Mouse (Mus musculus): ENCODE measurements at regions not wholly inside any gene's neighbourhood (a gene's known extent, or its start where the extent isn't known, plus 50 kb on each side); places are given as distances from the start of the nearest gene placed in this dataset.

GRCm38 (mm10) chr12:119024063-119024462, 57.8 kb upstream of the Abcb5 start:
- H3K4me2 ChIP-seq = no peak overlapping the region
- no peaks in the 10 kb centered on the region for H3K4me1 ChIP-seq
- H3K4me3 ChIP-seq (replicated peaks) = no peak overlapping the region
- ATAC-seq (replicated peaks; ENCODE audit: low FRiP score) = no peak
- no peaks in the 10 kb centered on the region for H3K27me3 ChIP-seq
- no peak overlapping the region for H3K9ac ChIP-seq
- 53% methylated on average over 1 of the region's 1 CpGs for WGBS
- H3K36me3 ChIP-seq = no peaks in the 10 kb centered on the region
- H3K9me3 ChIP-seq (replicated peaks) = no peaks in the 10 kb centered on the region
- H3K27ac ChIP-seq = no peak overlapping the region

Data from kidney, embryonic 15.5 days (tissue).